Mouse (Mus musculus) kidney, postnatal 25 days (tissue): ENCODE measurements around the gene Fam192a.

Experiments used
- DNase-seq, 2 experiments: peaks; one replicate each; pipeline ENCODE4 v3.0.0; 2021; ENCODE audit warnings: mixed read lengths in 2 of 2

Fam192a gene

GRCm38 (mm10) chr8:94601607-94602385 lies at the start of gene Fam192a, which contains the start of gene Rspry1:
Gene Fam192a (minus strand): TSS chr8:94601997.
Gene Rspry1 (plus strand): TSS chr8:94601937.
- DNase-seq = peak; percentile 100

GRCm38 (mm10) chr8:94649496-94649895 lies 47.7 kb upstream of the Fam192a start:
- DNase-seq = no peak

- DNase-seq = no peak
Measured at GRCm38 (mm10) chr8:94646165-94646564, 44.4 kb upstream of the Fam192a start.

GRCm38 (mm10) chr8:94645202-94645601 lies 43.4 kb upstream of the Fam192a start:
- no peak for DNase-seq

GRCm38 (mm10) chr8:94641938-94642337 lies 40.1 kb upstream of the Fam192a start:
- no peak for DNase-seq

- DNase-seq = no peak
Measured at GRCm38 (mm10) chr8:94641183-94641582, 39.4 kb upstream of the Fam192a start.

GRCm38 (mm10) chr8:94634211-94634610 lies 32.4 kb upstream of the Fam192a start:
- DNase-seq = no peak

- DNase-seq = no peak
Measured at GRCm38 (mm10) chr8:94633564-94634194, 31.9 kb upstream of the Fam192a start.

- no peak for DNase-seq
Measured at GRCm38 (mm10) chr8:94624885-94625284, 23.1 kb upstream of the Fam192a start.

GRCm38 (mm10) chr8:94607064-94607463 lies 5.3 kb upstream of the Fam192a start:
- no peak for DNase-seq

- DNase-seq = no peak
Measured at GRCm38 (mm10) chr8:94604030-94604429, 2.2 kb upstream of the Fam192a start.

GRCm38 (mm10) chr8:94602471-94603131 lies 804 bp upstream of the Fam192a start:
- peak; percentile 45 to 61 for DNase-seq

- DNase-seq = peak; percentile 14 to 53
Measured at GRCm38 (mm10) chr8:94601034-94601606, 677 bp downstream of the Fam192a start.

GRCm38 (mm10) chr8:94600478-94600877 lies 1.3 kb downstream of the Fam192a start:
- DNase-seq = no peak

GRCm38 (mm10) chr8:94594211-94594610 lies 7.6 kb downstream of the Fam192a start:
- no peak for DNase-seq

- no peak for DNase-seq
Measured at GRCm38 (mm10) chr8:94591691-94592090, 10.1 kb downstream of the Fam192a start.

- peak in 1 of 2 experiments; percentile 68 for DNase-seq
Measured at GRCm38 (mm10) chr8:94584238-94584817, 17.5 kb downstream of the Fam192a start.

- no peak for DNase-seq
Measured at GRCm38 (mm10) chr8:94582569-94582968, 19.2 kb downstream of the Fam192a start.

- DNase-seq = no peak
Measured at GRCm38 (mm10) chr8:94581820-94582483, 19.8 kb downstream of the Fam192a start.

GRCm38 (mm10) chr8:94575148-94575547 lies 26.6 kb downstream of the Fam192a start:
- no peak for DNase-seq

GRCm38 (mm10) chr8:94574159-94574907 lies 27.5 kb downstream of the Fam192a start:
- DNase-seq = peak in 1 of 2 experiments; percentile 24

GRCm38 (mm10) chr8:94571896-94572295 lies 29.9 kb downstream of the Fam192a start:
- no peak for DNase-seq
